Mouse (Mus musculus): ENCODE measurements around the gene Hoxd9.

Hoxd9 gene

GRCm38 (mm10) chr2:74735851-74736687 lies 38.5 kb downstream of the Hoxd9 start:
- DNase-seq = no peak

- DNase-seq = no peak
Measured at GRCm38 (mm10) chr2:74736688-74737577, 39.4 kb downstream of the Hoxd9 start.

GRCm38 (mm10) chr2:74737578-74738070 lies 40.1 kb downstream of the Hoxd9 start:
- no peak for DNase-seq

GRCm38 (mm10) chr2:74738623-74739475 lies 41.3 kb downstream of the Hoxd9 start:
- peak in 1 of 2 experiments; percentile 46 for DNase-seq

- DNase-seq = no peak
Measured at GRCm38 (mm10) chr2:74739476-74739800, 41.9 kb downstream of the Hoxd9 start.

- no peak for DNase-seq
Measured at GRCm38 (mm10) chr2:74739869-74740268, 42.3 kb downstream of the Hoxd9 start.

- no peak for DNase-seq
Measured at GRCm38 (mm10) chr2:74740311-74741091, 43.0 kb downstream of the Hoxd9 start.

- no peak for DNase-seq
Measured at GRCm38 (mm10) chr2:74741252-74741978, 43.9 kb downstream of the Hoxd9 start.

- no peak for DNase-seq
Measured at GRCm38 (mm10) chr2:74741979-74742277, 44.4 kb downstream of the Hoxd9 start.

GRCm38 (mm10) chr2:74745540-74746297 lies 48.2 kb downstream of the Hoxd9 start:
- no peak for DNase-seq

GRCm38 (mm10) chr2:74746298-74746921 lies 48.9 kb downstream of the Hoxd9 start:
- DNase-seq = no peak

- no peak for DNase-seq
Measured at GRCm38 (mm10) chr2:74747006-74747405, 49.5 kb downstream of the Hoxd9 start.

GRCm38 (mm10) chr2:74747661-74748141 lies 50.2 kb downstream of the Hoxd9 start:
- DNase-seq = no peak

- DNase-seq = no peak
Measured at GRCm38 (mm10) chr2:74748436-74748995, 51.0 kb downstream of the Hoxd9 start.

GRCm38 (mm10) chr2:74749337-74750121 lies 52.0 kb downstream of the Hoxd9 start:
- peak; percentile 38 to 41 for DNase-seq

Data from kidney, adult 8-10 months (tissue).